Mouse (Mus musculus): ENCODE measurements around the gene Tmem123. TPM values are rescaled to one million over a fixed set of nuclear protein-coding genes. Genes with fewer than 3 reads are reported as not detected.

Gene Tmem123
- total RNA-seq (2023) = 10 to 100 TPM; 82.8 to 89.7 TPM

DNA sequence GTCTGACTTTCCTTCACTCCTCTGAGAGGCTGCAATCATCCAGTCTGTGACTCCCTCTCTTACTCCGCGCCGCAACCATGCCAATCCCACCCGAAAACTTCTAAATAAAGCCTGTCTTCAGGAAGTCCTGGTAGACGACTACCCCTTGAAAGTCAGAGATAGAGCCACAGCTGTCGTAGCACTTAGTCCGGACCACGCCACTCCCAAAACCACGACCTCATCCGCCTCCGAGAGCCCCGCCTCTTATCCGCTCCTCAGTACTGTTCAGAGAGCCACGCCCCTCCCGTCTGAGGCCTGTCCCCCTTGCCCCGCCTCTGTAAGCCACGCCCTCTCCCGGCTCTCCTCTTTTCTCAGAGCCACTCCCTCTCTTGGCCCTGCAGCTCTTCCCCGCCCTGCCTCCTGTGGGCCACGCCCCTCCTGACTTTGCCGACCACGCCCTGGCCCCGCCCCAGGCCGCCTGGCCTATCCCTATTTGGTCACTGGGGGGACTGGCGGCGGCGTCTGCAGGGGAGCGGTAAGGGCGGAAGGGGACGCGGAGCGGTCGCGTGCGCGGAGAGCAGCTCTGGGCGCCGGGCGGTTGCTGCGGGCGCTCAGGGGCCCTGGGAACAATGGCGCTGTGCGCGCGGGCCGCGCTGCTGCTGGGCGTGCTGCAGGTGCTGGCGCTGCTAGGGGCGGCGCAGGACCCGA is at the start of gene Tmem123:
Tmem123 (plus strand) TSS at position 428 of the 687 bp plus-strand sequence.

DNA sequence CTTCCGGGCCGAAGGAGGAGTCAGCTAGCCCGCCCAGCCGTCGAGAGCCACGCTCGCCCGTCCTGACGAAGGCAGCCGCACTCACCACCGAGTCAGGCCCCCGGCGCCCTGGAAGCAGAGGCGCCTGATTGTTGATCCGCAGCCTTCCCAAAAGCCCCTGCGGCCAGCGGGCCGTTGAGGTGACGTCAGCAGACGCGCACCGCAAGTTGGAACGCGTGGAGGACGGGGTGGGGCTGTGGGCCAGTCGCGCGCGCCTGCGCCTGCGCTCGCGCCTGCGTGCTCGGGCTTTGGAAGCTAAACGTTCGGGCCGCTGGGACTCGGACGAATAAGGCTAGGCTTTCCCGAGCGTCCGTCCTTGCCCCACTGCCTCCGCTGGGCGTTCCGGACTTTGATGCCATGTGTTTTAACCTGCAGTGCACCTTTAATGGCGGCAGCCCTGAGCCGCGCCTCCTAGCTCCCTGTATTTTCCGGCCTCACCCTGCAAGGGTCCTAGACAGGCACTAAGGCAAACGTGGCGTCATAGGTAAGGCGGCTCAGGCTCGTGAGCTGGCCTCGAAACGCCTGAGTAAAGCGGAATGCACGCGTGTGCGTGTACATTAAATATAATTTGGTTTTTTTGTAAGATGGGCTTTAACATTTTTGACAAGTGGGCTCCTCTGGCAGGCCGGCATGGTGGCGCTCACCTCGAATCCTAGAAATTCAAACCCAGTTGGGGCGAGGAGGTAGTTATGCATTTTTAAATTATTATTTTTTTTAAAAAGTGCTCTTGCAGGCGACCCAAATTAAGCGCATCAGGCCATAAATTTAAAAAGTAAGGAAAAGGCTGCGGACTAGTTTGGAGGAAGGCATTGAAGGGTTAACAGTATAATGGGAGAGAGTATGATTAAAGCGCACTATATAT is 73.3 kb downstream of the Tmem123 start, which contains the start of gene Birc2:
Birc2 (minus strand) TSS at position 160 of the 901 bp plus-strand sequence.

Other genes starting within 250 kb of the Tmem123 start
- gene Mmp8, start 205.6 kb upstream of the Tmem123 start, total RNA-seq (2023) = under 1 TPM in 1 of 2 experiments, not detected in 1; 0.23 TPM
- gene Mmp27, start 192.6 kb upstream of the Tmem123 start, total RNA-seq (2023) = not detected
- gene Mmp20, start 135.8 kb upstream of the Tmem123 start, total RNA-seq (2023) = not detected
- gene Mmp7, start 72.0 kb upstream of the Tmem123 start, total RNA-seq (2023) = not detected
- 100 to 1,000 TPM; 106 to 129 TPM for gene Birc2, start 73.0 kb downstream of the Tmem123 start, total RNA-seq (2023)
- gene Birc3, start 109.1 kb downstream of the Tmem123 start, total RNA-seq (2023) = 100 to 1,000 TPM; 165 to 208 TPM
- not detected for gene Yap1, start 240.6 kb downstream of the Tmem123 start, total RNA-seq (2023)

Measured in T-cell, adult 66 days (primary cell).